Comparison of ENCODE assay signal across 8 mouse cellular contexts in the genomic region with DNA sequence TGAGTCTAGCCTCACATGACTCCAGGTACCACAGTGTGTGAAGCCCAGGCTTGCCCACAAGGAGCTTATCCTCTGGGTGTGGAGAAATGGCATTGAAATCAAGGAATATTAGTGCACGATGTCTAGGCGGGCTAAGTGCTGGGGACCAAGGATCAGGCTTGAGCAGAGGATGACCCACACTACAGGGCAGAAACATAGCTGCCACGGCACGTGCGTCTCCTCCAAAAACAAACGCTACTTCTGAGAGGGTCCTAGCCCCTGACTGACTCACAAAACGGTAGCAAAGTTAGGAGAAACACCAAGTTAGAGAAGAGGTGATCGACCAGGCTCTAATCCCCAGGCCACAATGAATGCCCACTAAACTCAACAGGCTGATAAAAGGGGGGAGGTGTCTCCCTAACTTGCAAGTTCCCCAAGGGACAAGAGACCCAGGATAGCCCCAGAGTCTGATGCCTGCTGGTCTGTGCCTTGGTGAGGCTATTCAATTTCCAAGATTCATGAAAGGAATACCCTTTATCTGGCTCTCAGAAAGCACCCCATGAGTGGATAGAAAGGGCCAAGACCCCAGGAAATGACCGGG. TPM values are rescaled to one million over a fixed set of nuclear protein-coding genes. Genes with fewer than 3 reads are reported as not detected.
DNase-seq lines count a peak whose midpoint lies in the region; ATAC-seq and TF ChIP-seq lines count a peak whose summit lies in the region.

No protein-coding gene starts in this region.

- H3K27ac ChIP-seq in layer of hippocampus, adult 2 months = peak overlapping the region; percentile 78
- H3K27ac ChIP-seq in embryonic facial prominence, embryonic 14.5 days (replicated peaks; ENCODE audit: low read depth, low read length) = peak overlapping the region; percentile 78; the same call in 1 of the 2 replicates
- peak overlapping the region; percentile 78; the same call in 1 of the 2 replicates for H3K27ac ChIP-seq in intestine, embryonic 16.5 days (ENCODE audit: low read length)
- H3K27ac ChIP-seq in neural tube, embryonic 13.5 days (replicated peaks) = no peak overlapping the region; the same call in 1 of the 2 replicates

- DNase-seq in layer of hippocampus, adult 2 months (ENCODE audit: low spot score in 2 of 2) = no peak
- DNase-seq in layer of hippocampus, adult 9-11 months = no peak
- DNase-seq in embryonic facial prominence, embryonic 14.5 days (ENCODE audit: low spot score) = no peak
- no peak for DNase-seq in cerebellum, adult 18-20 months
- DNase-seq in adrenal gland, postnatal 10 days = no peak
- no peak for DNase-seq in MN1 (ENCODE audit: low spot score)

- no peaks in the 10 kb centered on the region for H3K27me3 ChIP-seq in embryonic facial prominence, embryonic 14.5 days (replicated peaks; ENCODE audit: control insufficient read depth, insufficient read depth, low read length)
- H3K27me3 ChIP-seq in intestine, embryonic 16.5 days (replicated peaks; ENCODE audit: control insufficient read depth, insufficient read depth, low read length) = no peaks in the 10 kb centered on the region
- no peaks in the 10 kb centered on the region for H3K27me3 ChIP-seq in neural tube, embryonic 13.5 days

- 23% methylated on average over 9 of the region's 9 CpGs for whole genome bisulfite sequencing in embryonic facial prominence, embryonic 14.5 days
- 29% methylated on average over 9 of the region's 9 CpGs for WGBS in intestine, embryonic 16.5 days
- WGBS in neural tube, embryonic 13.5 days = 27% methylated on average over 9 of the region's 9 CpGs

- TF ChIP-seq CTCF in layer of hippocampus, adult 2 months (conservative IDR thresholded peaks at IDR 0.05) = no peak

- H3K4me2 ChIP-seq in embryonic facial prominence, embryonic 14.5 days (ENCODE audit: low read depth, low read length) = peak overlapping the region; percentile 71
- peak overlapping the region; percentile 81 for H3K4me2 ChIP-seq in intestine, embryonic 16.5 days (ENCODE audit: low read depth, low read length)
- H3K4me2 ChIP-seq in neural tube, embryonic 13.5 days = peak overlapping the region; percentile 77

- peaks cover 4% of the 10 kb centered on the region; the same call in 1 of the 2 replicates for H3K4me1 ChIP-seq in embryonic facial prominence, embryonic 14.5 days (ENCODE audit: control insufficient read depth, insufficient read depth, low read length)
- H3K4me1 ChIP-seq in intestine, embryonic 16.5 days (ENCODE audit: control insufficient read depth, insufficient read depth, low read length) = peaks cover 7% of the 10 kb centered on the region
- peaks cover 15% of the 10 kb centered on the region for H3K4me1 ChIP-seq in neural tube, embryonic 13.5 days (replicated peaks)

- H3K36me3 ChIP-seq in embryonic facial prominence, embryonic 14.5 days (ENCODE audit: control insufficient read depth, insufficient read depth, low read length) = 0 out of 2 replicates have a peak, but pooled peaks cover 11% of the 10 kb centered on the region
- H3K36me3 ChIP-seq in intestine, embryonic 16.5 days (ENCODE audit: control insufficient read depth, insufficient read depth, low read length) = peaks cover 3% of the 10 kb centered on the region; the same call in 1 of the 2 replicates
- no peaks in the 10 kb centered on the region; the same call in 1 of the 2 replicates for H3K36me3 ChIP-seq in neural tube, embryonic 13.5 days

- H3K9ac ChIP-seq in embryonic facial prominence, embryonic 14.5 days (ENCODE audit: low read depth, low read length) = peak overlapping the region; percentile 87
- peak overlapping the region; percentile 95 for H3K9ac ChIP-seq in intestine, embryonic 16.5 days (ENCODE audit: low read depth, low read length)
- peak overlapping the region; percentile 78 for H3K9ac ChIP-seq in neural tube, embryonic 13.5 days

- H3K4me3 ChIP-seq in layer of hippocampus, adult 2 months = peak overlapping the region; percentile 62
- H3K4me3 ChIP-seq in embryonic facial prominence, embryonic 14.5 days (ENCODE audit: low read depth, low read length) = peak overlapping the region; percentile 72
- peak overlapping the region; percentile 75 for H3K4me3 ChIP-seq in intestine, embryonic 16.5 days (ENCODE audit: low read length)
- H3K4me3 ChIP-seq in neural tube, embryonic 13.5 days = peak overlapping the region; percentile 54

- no peaks in the 10 kb centered on the region for H3K9me3 ChIP-seq in embryonic facial prominence, embryonic 14.5 days (ENCODE audit: control insufficient read depth, low read length)
- H3K9me3 ChIP-seq in intestine, embryonic 16.5 days (ENCODE audit: control insufficient read depth, low read length) = no peaks in the 10 kb centered on the region
- no peaks in the 10 kb centered on the region for H3K9me3 ChIP-seq in neural tube, embryonic 13.5 days

- no peak for ATAC-seq in embryonic facial prominence, embryonic 14.5 days (ENCODE audit: low read depth)
- no peak for ATAC-seq in intestine, embryonic 16.5 days
- ATAC-seq in neural tube, embryonic 13.5 days (ENCODE audit: low read depth) = no peak

RNA-seq across cellular contexts. Expression of gene Nme4, which starts 0.8 kb away (rescaled TPM):
- 1 to 10 TPM; 5.7 to 6.7 TPM for total RNA-seq in layer of hippocampus, adult 2 months (2021)
- polyA plus RNA-seq in embryonic facial prominence, embryonic 14.5 days (2014; fragmentation: Nextera tagmentation; extraction: Ambion mirVana) = 77.2 and 92.4 TPM in 2 replicates
- polyA plus RNA-seq in intestine, embryonic 16.5 days (2015; fragmentation: Nextera tagmentation; extraction: Ambion mirVana) = 92.1 and 97.1 TPM in 2 replicates
- polyA plus RNA-seq in neural tube, embryonic 13.5 days (2015; fragmentation: Nextera tagmentation; extraction: Ambion mirVana) = 29.6 and 32.2 TPM in 2 replicates
- 1 to 10 TPM; 4.5 to 6.5 TPM for total RNA-seq in adrenal gland, postnatal 10 days (2021)

RNA-seq across cellular contexts. Expression of gene Decr2, which starts 4.5 kb away (rescaled TPM):
- total RNA-seq in layer of hippocampus, adult 2 months (2021) = 10 to 100 TPM; 26.7 to 28.9 TPM
- 15.7 and 18.5 TPM in 2 replicates for polyA plus RNA-seq in embryonic facial prominence, embryonic 14.5 days (2014; fragmentation: Nextera tagmentation; extraction: Ambion mirVana)
- 49.6 and 51.5 TPM in 2 replicates for polyA plus RNA-seq in intestine, embryonic 16.5 days (2015; fragmentation: Nextera tagmentation; extraction: Ambion mirVana)
- polyA plus RNA-seq in neural tube, embryonic 13.5 days (2015; fragmentation: Nextera tagmentation; extraction: Ambion mirVana) = 32.7 and 35.1 TPM in 2 replicates
- 10 to 100 TPM; 50.4 to 63.7 TPM for total RNA-seq in adrenal gland, postnatal 10 days (2021)

RNA-seq across cellular contexts. Expression of gene Tmem8, which starts 18.5 kb away (rescaled TPM):
- 10 to 100 TPM; 14.1 to 14.2 TPM for total RNA-seq in layer of hippocampus, adult 2 months (2021)
- 2.1 and 3.0 TPM in 2 replicates for polyA plus RNA-seq in embryonic facial prominence, embryonic 14.5 days (2014; fragmentation: Nextera tagmentation; extraction: Ambion mirVana)
- polyA plus RNA-seq in intestine, embryonic 16.5 days (2015; fragmentation: Nextera tagmentation; extraction: Ambion mirVana) = 12.1 and 15.1 TPM in 2 replicates
- 3.3 TPM in 2 replicates for polyA plus RNA-seq in neural tube, embryonic 13.5 days (2015; fragmentation: Nextera tagmentation; extraction: Ambion mirVana)
- total RNA-seq in adrenal gland, postnatal 10 days (2021) = 1 to 10 TPM; 4.2 to 4.9 TPM

RNA-seq across cellular contexts. Expression of gene Rab11fip3, which starts 25.3 kb away (rescaled TPM):
- 100 to 1,000 TPM; 108 to 115 TPM for total RNA-seq in layer of hippocampus, adult 2 months (2021)
- polyA plus RNA-seq in embryonic facial prominence, embryonic 14.5 days (2014; fragmentation: Nextera tagmentation; extraction: Ambion mirVana) = 15.8 and 17.7 TPM in 2 replicates
- 13.0 and 18.0 TPM in 2 replicates for polyA plus RNA-seq in intestine, embryonic 16.5 days (2015; fragmentation: Nextera tagmentation; extraction: Ambion mirVana)
- polyA plus RNA-seq in neural tube, embryonic 13.5 days (2015; fragmentation: Nextera tagmentation; extraction: Ambion mirVana) = 25.9 and 28.3 TPM in 2 replicates
- total RNA-seq in adrenal gland, postnatal 10 days (2021) = 10 to 100 TPM; 15.3 to 23.8 TPM

RNA-seq across cellular contexts. Expression of gene Mrpl28, which starts 28.7 kb away (rescaled TPM):
- 10 to 100 TPM; 59.7 to 63.9 TPM for total RNA-seq in layer of hippocampus, adult 2 months (2021)
- polyA plus RNA-seq in embryonic facial prominence, embryonic 14.5 days (2014; fragmentation: Nextera tagmentation; extraction: Ambion mirVana) = 177 and 183 TPM in 2 replicates
- polyA plus RNA-seq in intestine, embryonic 16.5 days (2015; fragmentation: Nextera tagmentation; extraction: Ambion mirVana) = 242 and 260 TPM in 2 replicates
- polyA plus RNA-seq in neural tube, embryonic 13.5 days (2015; fragmentation: Nextera tagmentation; extraction: Ambion mirVana) = 171 and 174 TPM in 2 replicates
- 100 to 1,000 TPM; 100 to 101 TPM for total RNA-seq in adrenal gland, postnatal 10 days (2021)
